Comparison of ENCODE assay signal across 9 mouse cellular contexts in genomic region chr9:99869275-99869674, GRCm38 (mm10). TPM values are rescaled to one million over a fixed set of nuclear protein-coding genes. Genes with fewer than 3 reads are reported as not detected.
DNase-seq lines count a peak whose midpoint lies in the region; ATAC-seq lines count a peak whose summit lies in the region.
"Had no signal": no experiment of that assay in that cellular context is flagged by ENCODE, and none has a peak within 500 bp of the region (broad histone marks: within the 10 kb centered on the region; RNA-seq: fewer than 3 reads in every experiment).

No protein-coding gene starts in this region.

- peak overlapping the region; percentile 50 for H3K4me2 ChIP-seq in heart, embryonic 12.5 days
- H3K4me2 ChIP-seq in hindbrain, embryonic 11.5 days (replicated peaks; ENCODE audit: low read depth, low read length): peak overlapping the region; percentile 26; the same call in 1 of the 2 replicates
- peak overlapping the region; percentile 52 for H3K4me2 ChIP-seq in midbrain, embryonic 16.5 days (ENCODE audit: low read length)

- intact Hi-C loops in heart, postnatal 25 days (cut with DNase I): no loop called here

- no peaks in the 10 kb centered on the region for H3K9me3 ChIP-seq in heart, embryonic 12.5 days (replicated peaks)
- H3K9me3 ChIP-seq in hindbrain, embryonic 11.5 days (ENCODE audit: control insufficient read depth, low read length): no peaks in the 10 kb centered on the region
- H3K9me3 ChIP-seq in midbrain, embryonic 16.5 days (replicated peaks; ENCODE audit: control insufficient read depth, low read length, poor library complexity, severe bottlenecking): no peaks in the 10 kb centered on the region

- ATAC-seq in heart, embryonic 12.5 days (ENCODE audit: insufficient number of reproducible peaks, low FRiP score): no peak
- no peak for ATAC-seq in hindbrain, embryonic 11.5 days (ENCODE audit: low FRiP score)
- ATAC-seq in midbrain, embryonic 16.5 days: peak; percentile 52
- ATAC-seq in megakaryocyte-erythroid progenitor cell, adult 5-6 weeks (replicated peaks; ENCODE audit: low FRiP score, low TSS enrichment, poor library complexity, severe bottlenecking): no peak

- under 1% methylated on average over 29 of the region's 29 CpGs for WGBS in heart, embryonic 12.5 days
- 0% methylated on average over 28 of the region's 29 CpGs for WGBS in hindbrain, embryonic 11.5 days
- WGBS in midbrain, embryonic 16.5 days: 0% methylated on average over 26 of the region's 29 CpGs

- H3K9ac ChIP-seq in heart, embryonic 12.5 days: no peak overlapping the region
- no peak overlapping the region for H3K9ac ChIP-seq in hindbrain, embryonic 11.5 days (ENCODE audit: low read depth, low read length)
- H3K9ac ChIP-seq in midbrain, embryonic 16.5 days (ENCODE audit: low read depth, low read length): 0 out of 2 replicates have a peak overlapping the region, but pooled peaks have one; percentile 44

- H3K4me3 ChIP-seq in heart, embryonic 12.5 days: peak overlapping the region; percentile 28
- peak overlapping the region; percentile 10; the same call in 1 of the 2 replicates for H3K4me3 ChIP-seq in hindbrain, embryonic 11.5 days (ENCODE audit: low read depth, low read length)
- H3K4me3 ChIP-seq in midbrain, embryonic 16.5 days (ENCODE audit: low read depth, low read length): peak overlapping the region; percentile 38

- H3K27me3 ChIP-seq in heart, embryonic 12.5 days (replicated peaks): peaks cover 89% of the 10 kb centered on the region
- H3K27me3 ChIP-seq in hindbrain, embryonic 11.5 days (ENCODE audit: control insufficient read depth, insufficient read depth, low read length): peaks cover 76% of the 10 kb centered on the region
- H3K27me3 ChIP-seq in midbrain, embryonic 16.5 days (ENCODE audit: control insufficient read depth, insufficient read depth, low read depth, low read length): peaks cover 35% of the 10 kb centered on the region

- no peak overlapping the region for H3K27ac ChIP-seq in heart, embryonic 12.5 days (ENCODE audit: poor library complexity, severe bottlenecking)
- no peak overlapping the region for H3K27ac ChIP-seq in hindbrain, embryonic 11.5 days (ENCODE audit: low read depth, low read length)
- H3K27ac ChIP-seq in midbrain, embryonic 16.5 days (ENCODE audit: low read length): peak overlapping the region; percentile 87

- no peak for DNase-seq in heart, postnatal 25 days (ENCODE audit: low spot score)
- DNase-seq in ZHBTc4 (ENCODE audit: low read depth, low spot score): peak; percentile 67
- peak; percentile 65 for DNase-seq in hindbrain, embryonic 11.5 days (ENCODE audit: low spot score)
- DNase-seq in layer of hippocampus, adult 8-10 months (ENCODE audit: low spot score in 2 of 2): no peak
- DNase-seq in kidney, adult 8-10 months: no peak

- H3K4me1 ChIP-seq in heart, embryonic 12.5 days (replicated peaks): peaks cover 28% of the 10 kb centered on the region
- peaks cover 16% of the 10 kb centered on the region for H3K4me1 ChIP-seq in hindbrain, embryonic 11.5 days (replicated peaks; ENCODE audit: control insufficient read depth, insufficient read depth, low read length)
- peaks cover 15% of the 10 kb centered on the region for H3K4me1 ChIP-seq in midbrain, embryonic 16.5 days (ENCODE audit: control insufficient read depth, insufficient read depth, low read length)

- H3K36me3 ChIP-seq in heart, embryonic 12.5 days: no peaks in the 10 kb centered on the region
- no peaks in the 10 kb centered on the region for H3K36me3 ChIP-seq in hindbrain, embryonic 11.5 days (ENCODE audit: control insufficient read depth, insufficient read depth, low read length)
- no peaks in the 10 kb centered on the region for H3K36me3 ChIP-seq in midbrain, embryonic 16.5 days (ENCODE audit: control insufficient read depth, insufficient read depth, low read length)

RNA-seq across cellular contexts. Expression of gene Sox14, which starts 6.7 kb away (rescaled TPM):
- 0.13 TPM in 1 of 2 replicates, not detected in the other for polyA plus RNA-seq in heart, embryonic 12.5 days (2016; fragmentation: Nextera tagmentation; extraction: Ambion mirVana)
- total RNA-seq in heart, postnatal 25 days (2021): not detected
- polyA plus RNA-seq in hindbrain, embryonic 11.5 days (2014; fragmentation: Nextera tagmentation; extraction: Ambion mirVana): 4.4 and 6.6 TPM in 2 replicates
- polyA plus RNA-seq in midbrain, embryonic 16.5 days (2015; fragmentation: Nextera tagmentation; extraction: Ambion mirVana): 60.0 and 76.6 TPM in 2 replicates
- not detected for total RNA-seq in layer of hippocampus, adult 8-10 months (2022)
- not detected in 2 replicates for total RNA-seq in megakaryocyte-erythroid progenitor cell, adult 5-6 weeks (2014; fragmentation: Nextera tagmentation)
- total RNA-seq in megakaryocyte-erythroid progenitor cell, adult 5-6 weeks (2017): not detected in 2 replicates
- total RNA-seq: gastrocnemius, adult 8-10 months had no signal

Comparison
In these comparisons a context has a peak if more than half of its experiments do, and no peak if none do; other contexts are left out.
1. DNase-seq: peak in ZHBTc4 (single experiment) and hindbrain, embryonic 11.5 days (single experiment); none in heart, postnatal 25 days (single experiment), layer of hippocampus, adult 8-10 months (0 of 2) and kidney, adult 8-10 months (0 of 2).
2. Peak in every context shown above with its lines, with median percentiles within 50 percentile points of each other: H3K4me2 ChIP-seq and H3K4me3 ChIP-seq.